Mouse (Mus musculus): ENCODE data around the gene Psg28. TPM values are rescaled to one million over a fixed set of nuclear protein-coding genes. Genes with fewer than 3 reads are reported as not detected.
"Not testable (repeated sequence)": the region's sequence is repeated elsewhere in the genome, so short reads cannot be mapped to it uniquely, and the experiment has no call there.

Gene Psg28
- not detected in 2 replicates for polyA plus RNA-seq (2016; fragmentation: Nextera tagmentation; extraction: Ambion mirVana)

GRCm38 (mm10) chr7:18431941-18432340, at the start of gene Psg28:
Gene Psg28 (minus strand): TSS chr7:18432041.
- not testable (repeated sequence) for H3K9ac ChIP-seq; H3K27ac ChIP-seq; ATAC-seq (ENCODE audit: low FRiP score); H3K4me2 ChIP-seq; H3K36me3 ChIP-seq (replicated peaks); H3K27me3 ChIP-seq; H3K4me3 ChIP-seq (replicated peaks); H3K4me1 ChIP-seq
- 90% methylated on average over 2 of the region's 2 CpGs for WGBS
- H3K9me3 ChIP-seq = peaks cover 27% of the 10 kb centered on the region

- H3K27me3 ChIP-seq = no peaks in the 10 kb centered on the region
- WGBS = 35% methylated on average over 11 of the region's 11 CpGs
- peak overlapping the region; percentile 33 for H3K4me3 ChIP-seq (replicated peaks)
- no peaks in the 10 kb centered on the region for H3K36me3 ChIP-seq (replicated peaks)
- H3K9ac ChIP-seq = no peak overlapping the region
- peak overlapping the region; percentile 26; the same call in 1 of the 2 replicates for H3K4me2 ChIP-seq
- H3K27ac ChIP-seq = peak overlapping the region; percentile 1; the same call in 1 of the 2 replicates
- no peaks in the 10 kb centered on the region for H3K4me1 ChIP-seq
- H3K9me3 ChIP-seq = peaks cover 17% of the 10 kb centered on the region
- ATAC-seq (ENCODE audit: low FRiP score) = no peak
Measured at GRCm38 (mm10) chr7:18403407-18403806, 28.4 kb downstream of the Psg28 start.

GRCm38 (mm10) chr7:18402527-18403237, 29.2 kb downstream of the Psg28 start:
- H3K9me3 ChIP-seq = peaks cover 14% of the 10 kb centered on the region
- H3K27ac ChIP-seq = peak overlapping the region; percentile 65; the same call in 1 of the 2 replicates
- no peaks in the 10 kb centered on the region for H3K27me3 ChIP-seq
- H3K36me3 ChIP-seq (replicated peaks) = no peaks in the 10 kb centered on the region
- H3K4me2 ChIP-seq = peak overlapping the region; percentile 26; the same call in 1 of the 2 replicates
- 30% methylated on average over 28 of the region's 35 CpGs for WGBS
- peak overlapping the region; percentile 33 for H3K4me3 ChIP-seq (replicated peaks)
- H3K9ac ChIP-seq = no peak overlapping the region
- H3K4me1 ChIP-seq = no peaks in the 10 kb centered on the region
- ATAC-seq (ENCODE audit: low FRiP score) = peak; percentile 84

- not testable (repeated sequence) for ATAC-seq (ENCODE audit: low FRiP score); H3K4me2 ChIP-seq; H3K9ac ChIP-seq; H3K27me3 ChIP-seq; H3K27ac ChIP-seq; H3K4me3 ChIP-seq (replicated peaks); H3K36me3 ChIP-seq (replicated peaks); H3K4me1 ChIP-seq
- peaks cover 20% of the 10 kb centered on the region; the same call in 1 of the 2 replicates for H3K9me3 ChIP-seq
- 88% methylated on average over 4 of the region's 4 CpGs for WGBS
Measured at GRCm38 (mm10) chr7:18391483-18391882, 40.4 kb downstream of the Psg28 start.

- no peak overlapping the region for H3K4me3 ChIP-seq (replicated peaks)
- no peaks in the 10 kb centered on the region for H3K4me1 ChIP-seq
- H3K27ac ChIP-seq = no peak overlapping the region
- H3K4me2 ChIP-seq = no peak overlapping the region
- H3K36me3 ChIP-seq (replicated peaks) = no peaks in the 10 kb centered on the region
- H3K9me3 ChIP-seq = peaks cover 26% of the 10 kb centered on the region
- no peaks in the 10 kb centered on the region for H3K27me3 ChIP-seq
- WGBS = 71% methylated on average over 1 of the region's 2 CpGs
- no peak overlapping the region for H3K9ac ChIP-seq
- no peak for ATAC-seq (ENCODE audit: low FRiP score)
Measured at GRCm38 (mm10) chr7:18378295-18378694, 53.5 kb downstream of the Psg28 start.

Small RNA genes within 50 kb of the gene (microRNA-seq; reads per million reads assigned to microRNA genes)
- not detected for gene Gm24715

Other genes with a start within 250 kb of the Psg28 start
- not detected in 2 replicates for gene Mill1, start 186.7 kb downstream of the Psg28 start, polyA plus RNA-seq (2016; fragmentation: Nextera tagmentation; extraction: Ambion mirVana)
- gene Psg18, start 77.0 kb downstream of the Psg28 start, polyA plus RNA-seq (2016; fragmentation: Nextera tagmentation; extraction: Ambion mirVana) = not detected in 2 replicates
- gene Psg26, start 52.1 kb upstream of the Psg28 start, polyA plus RNA-seq (2016; fragmentation: Nextera tagmentation; extraction: Ambion mirVana) = not detected in 2 replicates
- gene Psg25, start 100.2 kb upstream of the Psg28 start, polyA plus RNA-seq (2016; fragmentation: Nextera tagmentation; extraction: Ambion mirVana) = not detected in 2 replicates
- gene Psg27, start 135.3 kb upstream of the Psg28 start, polyA plus RNA-seq (2016; fragmentation: Nextera tagmentation; extraction: Ambion mirVana) = not detected in 2 replicates
- gene Psg23, start 184.5 kb upstream of the Psg28 start, polyA plus RNA-seq (2016; fragmentation: Nextera tagmentation; extraction: Ambion mirVana) = not detected in 2 replicates
- not detected in 2 replicates for gene Psg21, start 224.7 kb upstream of the Psg28 start, polyA plus RNA-seq (2016; fragmentation: Nextera tagmentation; extraction: Ambion mirVana)

Data from forebrain, embryonic 12.5 days (tissue).